Mouse (Mus musculus) right cerebral cortex, postnatal 36 days (tissue): ENCODE results near the gene Plce1.

Experiments used
- DNase-seq, 2 experiments: peaks; one replicate each; pipeline ENCODE4 v3.0.0; 2022; ENCODE audit warnings: low spot score in 2 of 2, mixed read lengths in 1 of 2

Plce1 gene

GRCm38 (mm10) chr19:38480731-38481621 lies at the start of gene Plce1:
Gene Plce1 (plus strand): TSS chr19:38481109.
- DNase-seq, result no peak

GRCm38 (mm10) chr19:38431326-38431725 lies 49.6 kb upstream of the Plce1 start:
- no peak for DNase-seq

GRCm38 (mm10) chr19:38432021-38432420 lies 48.9 kb upstream of the Plce1 start:
- no peak for DNase-seq

GRCm38 (mm10) chr19:38433381-38433780 lies 47.5 kb upstream of the Plce1 start:
- no peak for DNase-seq

DNA sequence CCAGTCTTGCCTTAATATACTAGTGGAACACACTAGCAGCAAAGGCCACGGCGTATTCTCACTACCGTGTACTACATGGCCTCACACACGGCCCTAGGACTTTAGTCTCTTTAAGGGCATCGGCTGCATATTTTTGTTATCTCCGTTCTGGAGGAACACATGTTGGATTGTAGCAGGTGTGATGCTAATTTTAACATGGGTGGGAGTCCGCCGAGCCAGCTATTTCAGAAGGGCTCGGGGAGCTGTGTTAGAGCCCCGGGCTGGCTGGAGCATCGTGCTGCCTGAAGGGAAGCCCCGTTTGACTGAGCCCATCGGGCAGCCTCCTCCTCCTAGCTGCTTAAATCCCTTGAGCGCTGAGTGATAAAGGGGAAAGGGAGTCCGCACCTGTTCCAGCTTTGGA lies 45.7 kb upstream of the Plce1 start:
- no peak for DNase-seq

GRCm38 (mm10) chr19:38441860-38442259 lies 39.0 kb upstream of the Plce1 start:
- no peak for DNase-seq

DNA sequence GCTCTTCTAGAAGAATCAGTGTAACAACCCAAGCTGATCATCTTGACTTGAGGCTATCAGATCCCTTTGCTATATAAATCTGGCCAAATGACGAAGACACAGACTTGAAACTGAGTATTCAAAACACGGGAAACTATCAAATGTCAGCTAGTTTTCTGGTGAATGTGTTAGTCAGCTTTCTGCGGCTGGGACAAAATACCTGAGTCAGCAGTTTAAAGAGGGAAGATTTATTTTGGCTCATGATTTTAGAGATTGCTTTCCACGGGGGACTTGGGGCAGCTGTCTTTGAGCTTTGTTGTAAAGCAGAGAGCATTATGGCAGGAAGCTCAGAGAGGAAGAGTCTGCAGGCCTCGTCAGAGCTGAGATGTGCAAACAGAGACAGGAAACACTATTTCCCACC lies 35.2 kb upstream of the Plce1 start:
- no peak for DNase-seq

GRCm38 (mm10) chr19:38455228-38455627 lies 25.7 kb upstream of the Plce1 start:
- peak; percentile 9 to 37 for DNase-seq

GRCm38 (mm10) chr19:38458996-38459395 lies 21.9 kb upstream of the Plce1 start:
- DNase-seq, result no peak

DNA sequence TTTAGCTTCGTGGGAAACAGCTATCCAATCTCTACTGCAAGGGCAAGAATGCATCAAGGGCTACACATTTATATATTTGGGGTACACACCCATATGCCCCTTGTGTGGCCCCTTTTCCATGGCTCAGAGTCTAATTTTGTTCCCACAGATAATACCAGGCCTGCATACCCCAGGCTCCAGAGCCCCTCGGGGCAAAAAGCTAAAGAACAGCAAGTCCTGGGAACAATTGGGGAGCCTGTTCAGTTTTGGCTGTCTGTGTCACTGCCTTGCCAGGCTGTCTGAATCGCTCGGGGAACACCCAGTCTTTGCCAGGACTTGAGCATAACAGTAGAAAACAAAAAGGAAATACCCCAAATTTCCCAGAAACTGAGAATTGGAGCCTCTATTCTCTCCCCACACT lies 20.2 kb upstream of the Plce1 start:
- no peak for DNase-seq

- no peak for DNase-seq
These were observed 10.5 kb upstream of the Plce1 start for GRCm38 (mm10) chr19:38470257-38470893.

GRCm38 (mm10) chr19:38475394-38475793 lies 5.5 kb upstream of the Plce1 start:
- no peak for DNase-seq

GRCm38 (mm10) chr19:38478286-38478685 lies 2.6 kb upstream of the Plce1 start:
- no peak for DNase-seq

GRCm38 (mm10) chr19:38478948-38479347 lies 2.0 kb upstream of the Plce1 start:
- DNase-seq, result no peak

- no peak for DNase-seq
These were observed 1.4 kb upstream of the Plce1 start for GRCm38 (mm10) chr19:38479473-38479872.

GRCm38 (mm10) chr19:38480156-38480720 lies 671 bp upstream of the Plce1 start:
- DNase-seq, result no peak

GRCm38 (mm10) chr19:38481906-38482305 lies 997 bp downstream of the Plce1 start:
- DNase-seq, result no peak

DNA sequence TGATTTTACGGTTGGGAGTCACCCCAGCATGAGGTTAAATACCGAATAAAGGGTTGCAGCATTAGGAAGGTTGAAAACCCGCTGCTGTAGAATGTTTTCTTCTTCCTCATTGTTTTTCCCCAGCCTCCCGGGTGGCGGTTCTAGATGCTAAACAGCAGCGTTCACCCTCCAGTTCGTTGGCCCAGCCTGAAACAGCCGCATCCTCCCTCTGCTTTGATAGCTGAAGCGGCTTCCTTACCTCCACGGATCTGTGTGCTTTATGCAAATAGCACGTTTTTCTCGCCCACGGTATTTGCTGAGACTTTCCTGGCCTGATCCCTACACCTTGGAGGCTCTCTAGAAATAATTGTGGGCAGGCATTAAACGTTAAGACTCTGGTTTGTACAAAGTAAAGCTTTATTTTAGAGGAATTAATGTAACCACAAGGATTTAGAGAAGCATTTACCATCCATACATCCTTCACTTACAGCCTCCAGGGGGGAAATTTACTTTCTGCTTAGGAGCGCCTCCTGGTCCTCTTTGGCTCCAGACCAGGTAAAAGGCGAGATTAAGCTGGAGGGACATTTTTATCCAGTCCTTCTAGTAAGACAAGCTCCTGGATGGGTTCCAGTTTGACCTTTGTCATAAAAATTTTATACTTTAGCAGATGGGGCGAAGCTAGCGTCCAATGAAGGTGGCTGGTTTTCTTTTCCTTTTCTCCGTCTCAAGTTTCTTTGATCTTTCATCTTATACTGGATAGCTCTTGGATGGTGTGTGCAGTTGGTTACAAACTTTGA lies 1.7 kb downstream of the Plce1 start:
- DNase-seq, result no peak

DNA sequence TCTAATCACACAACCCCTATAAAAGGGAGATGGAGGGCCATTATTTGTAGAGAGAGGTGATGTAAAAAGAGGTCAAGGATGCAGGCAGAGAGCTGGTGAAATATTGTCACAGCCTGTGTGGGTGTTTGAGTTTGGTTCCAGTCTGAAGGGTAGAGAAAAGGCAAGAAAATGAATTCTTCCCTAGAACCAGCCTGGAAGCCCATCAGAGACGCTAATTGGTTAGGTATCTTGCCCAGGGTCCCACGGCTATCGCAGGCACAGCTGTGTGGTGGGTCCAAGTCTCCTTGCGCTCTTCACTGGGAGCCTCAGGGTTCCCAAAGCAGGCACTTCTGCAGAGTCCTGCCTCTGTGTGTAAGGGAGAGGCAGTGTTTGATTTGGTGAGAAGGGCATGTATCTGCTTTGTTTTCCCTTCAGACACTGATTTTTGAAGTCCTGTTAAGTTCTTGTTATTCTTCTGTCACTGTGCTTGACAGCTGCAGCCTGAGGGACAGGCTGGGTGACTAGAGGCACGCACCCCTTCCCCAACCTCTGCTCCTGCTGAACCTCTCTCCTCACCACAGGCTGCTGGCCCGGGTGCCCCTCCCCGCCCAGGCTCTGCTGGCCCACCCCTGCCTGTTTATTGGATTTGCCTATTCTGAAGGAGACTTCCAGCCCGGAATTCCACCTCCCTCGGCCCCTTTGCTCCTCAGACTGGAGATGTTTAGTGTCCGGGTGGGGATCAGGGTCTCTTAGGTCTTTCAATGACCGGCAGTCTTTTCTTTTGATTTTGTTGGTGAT lies 5.1 kb downstream of the Plce1 start:
- no peak for DNase-seq

DNA sequence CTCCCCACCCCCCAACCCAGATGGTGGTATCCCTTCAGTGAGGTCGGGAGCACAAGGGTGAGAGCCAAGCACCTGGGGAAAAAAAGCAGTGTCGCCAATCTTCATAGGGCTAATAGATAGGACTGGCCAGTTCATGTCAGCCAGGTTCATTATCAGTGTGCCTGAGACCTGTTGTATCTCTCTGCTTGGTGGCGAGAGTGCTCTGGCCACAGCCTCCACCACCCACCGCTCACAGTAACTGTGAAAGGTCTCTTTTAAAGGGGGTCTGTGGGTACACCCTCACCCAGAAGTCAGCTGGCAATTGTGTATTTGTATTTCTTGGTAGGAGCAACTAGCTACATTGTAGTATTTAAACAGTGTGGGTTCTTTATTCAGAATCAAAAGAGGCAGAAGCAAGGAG lies 6.6 kb downstream of the Plce1 start:
- DNase-seq, result no peak
